Mouse (Mus musculus) cortical plate, adult 2 months (tissue): Measurements from ENCODE around the gene Ascl4.

Experiments
- CTCF ChIP-seq: fragments of 200-500 bp; IDR thresholded peaks from 2 replicates; pipeline ENCODE4 v1.5.1; 2011; ENCODE audit warnings: mild to moderate bottlenecking, control low read depth, low read length; ENCODE audit not compliant: insufficient read depth; ENCODE audit errors: extremely low read depth
- POLR2A ChIP-seq: fragments of 200-500 bp; IDR thresholded peaks from 2 replicates; pipeline ENCODE4 v1.6.1; 2011; ENCODE audit warnings: mild to moderate bottlenecking, low read length, control low read depth; ENCODE audit not compliant: insufficient read depth; ENCODE audit errors: extremely low read depth

DNA sequence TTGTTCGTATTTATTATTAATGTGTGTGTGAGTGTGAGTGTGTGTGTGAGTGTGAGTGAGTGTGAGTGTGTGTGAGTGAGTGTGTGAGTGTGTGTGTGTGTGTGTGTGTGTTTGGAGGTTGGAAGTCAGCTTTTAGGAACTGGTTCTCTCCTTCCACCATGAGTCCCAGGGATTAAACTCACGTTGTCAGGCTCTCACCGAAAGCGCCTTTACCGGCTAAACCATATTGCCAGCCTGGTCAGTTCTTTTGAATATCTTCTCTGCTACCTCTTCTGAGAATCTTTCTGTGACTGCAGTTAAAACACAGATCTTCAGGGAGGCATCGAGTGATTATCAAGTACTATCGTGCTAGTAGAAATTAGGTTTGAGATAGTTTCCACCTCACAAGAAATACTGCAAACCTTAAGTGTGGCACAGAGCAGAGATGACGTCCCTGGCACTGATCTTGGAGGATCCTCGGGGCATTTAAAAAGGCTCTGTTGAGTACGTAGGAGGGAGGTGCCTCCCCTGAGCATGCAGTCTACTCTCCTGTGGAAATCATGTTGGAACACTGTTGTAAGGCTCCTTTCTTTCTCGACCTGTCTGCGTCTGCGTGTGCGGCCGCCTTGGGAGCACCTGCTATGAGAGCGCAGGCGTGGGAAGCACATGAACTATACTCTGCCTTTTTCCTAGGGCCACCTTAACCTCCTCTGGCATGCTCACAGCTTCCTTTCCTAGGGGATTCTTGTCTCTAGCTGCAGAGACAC is 40.1 kb downstream of the Ascl4 start:
- TF ChIP-seq CTCF = no peak
- TF ChIP-seq POLR2A = no peak
